Mouse (Mus musculus): ENCODE measurements around the gene Ntn4. TPM values are rescaled to one million over a fixed set of nuclear protein-coding genes. Genes with fewer than 3 reads are reported as not detected.

The Ntn4 gene
- total RNA-seq, 4 experiments from 2014 or later: 6.3 to 7.9 (median 7.3) TPM

DNA sequence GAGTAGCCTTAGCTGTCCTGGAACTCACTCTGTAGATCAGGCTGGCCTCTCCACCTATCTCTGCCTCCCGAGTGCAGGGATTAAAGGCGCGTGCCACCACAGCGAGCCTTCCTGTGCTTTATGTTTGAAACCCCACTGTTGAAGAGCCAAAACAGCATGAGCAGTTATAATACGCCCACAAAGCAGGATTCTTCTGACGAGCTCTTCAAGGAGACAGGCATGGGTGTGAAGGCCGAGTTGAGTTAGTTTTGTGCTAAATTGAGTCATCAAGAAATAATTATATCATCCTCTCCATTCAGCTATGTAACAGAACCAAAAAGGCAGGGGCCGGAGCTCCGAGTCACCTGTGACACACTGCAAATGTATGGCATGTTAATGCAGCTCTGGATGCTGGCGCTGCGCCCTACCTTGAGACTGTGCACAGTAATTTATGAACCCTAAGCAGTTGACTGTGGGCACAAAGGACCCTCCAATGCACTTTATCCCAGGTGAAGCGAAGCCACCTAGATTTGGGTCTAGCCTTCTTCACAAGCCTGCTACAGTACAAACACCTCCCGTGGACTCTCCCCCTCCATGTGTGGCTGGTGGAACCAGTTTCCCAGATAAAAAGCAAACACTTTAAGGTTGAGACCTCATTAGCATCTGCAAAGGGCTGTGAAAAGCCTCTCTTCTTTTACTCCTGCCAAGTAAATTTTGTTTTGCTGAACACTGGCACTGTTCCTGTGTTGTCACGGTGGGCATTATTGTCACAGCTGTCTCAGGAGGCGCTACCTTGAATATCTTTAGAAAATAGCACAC, 142.9 kb downstream of the Ntn4 start:
- DNase-seq (ENCODE audit: low spot score in 2 of 2): no peak

Other genes starting within 250 kb of the Ntn4 start
- gene Lta4h, start 187.3 kb upstream of the Ntn4 start, total RNA-seq (2022): 10 to 100 TPM; 55.0 to 62.8 (median 60.4) TPM
- under 1 TPM; 0.16 to 0.75 (median 0.46) TPM for gene Hal, start 151.9 kb upstream of the Ntn4 start, total RNA-seq (2022)
- gene Amdhd1, start 100.6 kb upstream of the Ntn4 start, total RNA-seq (2022): under 1 TPM; 0.25 to 0.52 (median 0.34) TPM
- gene Ccdc38, start 100.0 kb upstream of the Ntn4 start, total RNA-seq (2022): under 1 TPM in 1 of 4 experiments, not detected in 3; 0.14 TPM
- gene Snrpf, start 51.0 kb upstream of the Ntn4 start, total RNA-seq (2022): 10 to 100 TPM in 2 of 4 experiments, 1 to 10 TPM in 2; 6.6 to 13.3 (median 10.9) TPM
- gene Usp44, start 190.9 kb downstream of the Ntn4 start, total RNA-seq (2022): not detected

Measured in layer of hippocampus, adult 8-10 months (tissue).